Mouse (Mus musculus) T-helper 17 cell (primary cell): ENCODE data around the gene Olfr298.

Experiments
- in situ Hi-C, 2 experiments: fragments of 300-600 bp; cut with MboI, MseI; formaldehyde crosslinking; loops; 1 replicate in 1 of 2; 2 replicates in 1 of 2; pipeline ENCODE4 v1.15.1; 2025; ENCODE audit warnings: high pct_unique_total_duplicates in 2 of 2

The Olfr298 gene

DNA sequence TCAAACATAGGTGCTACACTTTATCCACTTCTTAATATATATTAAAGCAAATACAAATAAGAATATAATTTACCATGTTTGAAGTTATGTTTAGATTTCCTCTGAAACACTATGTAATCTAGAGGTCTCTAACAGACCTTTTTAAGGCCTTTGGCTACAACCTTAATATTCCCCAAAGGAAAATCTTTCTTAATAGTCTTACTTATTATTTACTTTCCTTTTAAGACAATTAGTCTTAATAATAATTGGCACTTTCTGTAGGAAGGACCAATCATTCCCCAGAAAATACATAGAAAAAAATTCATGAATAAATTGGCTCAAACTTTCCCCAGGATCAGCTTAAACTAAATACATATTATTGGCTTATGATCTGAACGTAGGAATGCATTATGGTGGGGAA, at the start of gene Olfr298:
Gene Olfr298 (minus strand): TSS at position 101 of the 400 bp plus-strand sequence.
- in situ Hi-C loops = no loop called here

DNA sequence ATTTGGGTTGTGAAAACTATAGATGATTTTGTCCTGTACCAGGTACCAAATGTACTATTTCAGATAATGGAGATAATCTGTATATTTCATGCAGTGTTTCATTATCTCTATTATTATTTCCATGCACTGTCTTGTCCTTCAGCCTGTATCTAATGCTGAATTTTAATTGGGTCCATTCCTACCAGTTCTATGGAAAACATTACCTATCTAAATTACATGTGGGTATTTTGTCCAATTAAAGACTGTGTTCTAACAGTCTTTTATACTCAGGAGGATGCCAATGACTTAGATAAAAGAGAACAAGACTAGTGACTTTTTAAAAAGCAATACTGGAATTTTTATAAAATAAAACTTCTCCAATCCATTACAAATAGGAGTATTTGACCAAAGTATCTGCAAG, 27.4 kb upstream of the Olfr298 start, which contains the start of gene Olfr297:
Gene Olfr297 (plus strand): TSS at position 301 of the 400 bp plus-strand sequence.
- in situ Hi-C loops = no loop called here

DNA sequence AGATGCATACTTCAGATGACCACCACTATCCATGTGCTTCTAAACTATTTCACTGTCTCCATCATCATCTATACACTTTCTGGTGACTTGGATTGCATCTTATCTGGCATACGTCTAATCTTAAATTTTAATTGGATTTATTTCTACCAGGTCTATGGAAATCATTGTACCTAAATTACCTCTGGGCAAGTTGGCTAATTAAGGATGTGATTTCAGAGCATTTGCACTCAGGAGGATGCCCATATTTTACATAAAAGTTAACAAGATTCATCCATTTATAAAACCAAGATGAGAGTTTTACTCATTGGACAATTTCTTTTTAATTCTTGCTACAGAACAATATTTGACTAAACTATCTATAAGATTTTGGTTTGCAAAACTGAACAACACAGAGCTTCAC, 32.7 kb downstream of the Olfr298 start, which contains the start of gene Olfr299:
Gene Olfr299 (plus strand): TSS at position 301 of the 400 bp plus-strand sequence.
- in situ Hi-C loops = no loop called here
